Mouse (Mus musculus) forebrain, embryonic 12.5 days (tissue): Measurements from ENCODE around the gene Slc2a4. TPM values are rescaled to one million over a fixed set of nuclear protein-coding genes. Genes with fewer than 3 reads are reported as not detected.

ENCODE experiments used
- ATAC-seq: fragments of 200-750 bp; cut with Nextera tagmentation; 2 replicates; pipeline ENCODE4 v1.8.0; 2017; ENCODE audit warnings: moderate TSS enrichment; ENCODE audit not compliant: low FRiP score
- H3K27ac ChIP-seq: fragments of 300-500 bp; sonication (generic); 2 replicates; pipeline ENCODE4 v1.5.1; 2016; ENCODE audit warnings: mild to moderate bottlenecking
- H3K27me3 ChIP-seq: fragments of 300-500 bp; sonication (generic); 2 replicates; pipeline ENCODE4 v1.6.1; 2016; ENCODE audit warnings: mild to moderate bottlenecking
- H3K36me3 ChIP-seq: fragments of 300-500 bp; sonication (generic); replicated peaks from 2 replicates; pipeline ENCODE4 v1.6.1; 2016; ENCODE audit warnings: mild to moderate bottlenecking
- H3K4me1 ChIP-seq: fragments of 300-500 bp; sonication (generic); 2 replicates; pipeline ENCODE4 v1.6.1; 2016
- H3K4me2 ChIP-seq: fragments of 300-500 bp; sonication (generic); 2 replicates; pipeline ENCODE4 v1.6.1; 2016; ENCODE audit warnings: mild to moderate bottlenecking, moderate library complexity
- H3K4me3 ChIP-seq: fragments of 300-500 bp; sonication (generic); replicated peaks from 2 replicates; pipeline ENCODE4 v1.5.1; 2016; ENCODE audit warnings: mild to moderate bottlenecking
- H3K9ac ChIP-seq: fragments of 300-500 bp; sonication (generic); 2 replicates; pipeline ENCODE4 v1.6.1; 2016; ENCODE audit warnings: mild to moderate bottlenecking
- H3K9me3 ChIP-seq: fragments of 300-500 bp; sonication (generic); 2 replicates; pipeline ENCODE4 v1.6.1; 2016
- WGBS: fragments of 180-500 bp; shearing (Covaris S2); methylation state at CpG from one replicate; pipeline ENCODE4 v1.1.7; 2016; 5-methylcytosine and 5-hydroxymethylcytosine counted together
- polyA plus RNA-seq: library from polyadenylated mRNA; unstranded; fragments of >200 nt; fragmentation: Nextera tagmentation; extraction: Ambion mirVana; gene quantifications from 2 replicates; pipeline ENCODE4 v1.2.1, GENCODE M21; 2016

Slc2a4 gene
- 13.3 and 15.3 TPM in 2 replicates for polyA plus RNA-seq

GRCm38 (mm10) chr11:69948066-69948762, at the start of gene Slc2a4:
TSS of gene Slc2a4 (minus strand) at chr11:69948188.
- ATAC-seq: peak; percentile 96
- Histone ChIP-seq H3K27ac (peak within 1 kb of the TSS; percentile 92), H3K9me3 (no peaks in the 10 kb centered on the region), H3K4me3 (peak within 1 kb of the TSS; percentile 45), H3K4me2 (peak within 1 kb of the TSS; percentile 68), H3K27me3 (peaks cover 13% of the 10 kb centered on the region), H3K9ac (peak within 1 kb of the TSS; percentile 57), H3K4me1 (peaks cover 25% of the 10 kb centered on the region), H3K36me3 (peaks cover 18% of the 10 kb centered on the region)
- 1% methylated on average over 34 of the region's 34 CpGs for WGBS

GRCm38 (mm10) chr11:69997070-69997509, 49.1 kb upstream of the Slc2a4 start:
- H3K27me3 ChIP-seq: no peaks in the 10 kb centered on the region
- peak overlapping the region; percentile 98 for H3K27ac ChIP-seq
- peaks cover 46% of the 10 kb centered on the region for H3K4me1 ChIP-seq
- 2% methylated on average over 31 of the region's 44 CpGs for WGBS
- peak overlapping the region; percentile 94 for H3K4me3 ChIP-seq
- H3K4me2 ChIP-seq: peak overlapping the region; percentile 60
- peaks cover 41% of the 10 kb centered on the region for H3K36me3 ChIP-seq
- H3K9me3 ChIP-seq: no peaks in the 10 kb centered on the region
- peak overlapping the region; percentile 90 for H3K9ac ChIP-seq
- ATAC-seq: peak; percentile 33

- under 1% methylated on average over 64 of the region's 66 CpGs for WGBS
- ATAC-seq: no peak
- H3K4me3 ChIP-seq: peak overlapping the region; percentile 94
- peaks cover 39% of the 10 kb centered on the region for H3K4me1 ChIP-seq
- peak overlapping the region; percentile 60 for H3K4me2 ChIP-seq
- no peaks in the 10 kb centered on the region for H3K27me3 ChIP-seq
- peak overlapping the region; percentile 98 for H3K27ac ChIP-seq
- no peaks in the 10 kb centered on the region for H3K9me3 ChIP-seq
- peaks cover 41% of the 10 kb centered on the region for H3K36me3 ChIP-seq
- H3K9ac ChIP-seq: peak overlapping the region; percentile 90
Measured at GRCm38 (mm10) chr11:69996161-69997061, 48.4 kb upstream of the Slc2a4 start.

- no peaks in the 10 kb centered on the region for H3K9me3 ChIP-seq
- peak within 1 kb of the TSS; percentile 60 for H3K4me2 ChIP-seq
- H3K4me1 ChIP-seq: peaks cover 39% of the 10 kb centered on the region
- H3K4me3 ChIP-seq: peak within 1 kb of the TSS; percentile 94
- WGBS: under 1% methylated on average over 36 of the region's 36 CpGs
- H3K9ac ChIP-seq: peak within 1 kb of the TSS; percentile 90
- H3K27me3 ChIP-seq: no peaks in the 10 kb centered on the region
- peak within 1 kb of the TSS; percentile 98 for H3K27ac ChIP-seq
- peaks cover 41% of the 10 kb centered on the region for H3K36me3 ChIP-seq
- peak; percentile 80 for ATAC-seq
Measured at GRCm38 (mm10) chr11:69995391-69995960, 47.5 kb upstream of the Slc2a4 start, which contains the start of gene Phf23. TSS of gene Phf23 (plus strand) at chr11:69995777.

GRCm38 (mm10) chr11:69994401-69995090, 46.6 kb upstream of the Slc2a4 start:
- no peak for ATAC-seq
- H3K4me1 ChIP-seq: peaks cover 36% of the 10 kb centered on the region
- H3K36me3 ChIP-seq: peaks cover 42% of the 10 kb centered on the region
- peak overlapping the region; percentile 60; the same call in 1 of the 2 replicates for H3K4me2 ChIP-seq
- H3K27me3 ChIP-seq: no peaks in the 10 kb centered on the region
- H3K9ac ChIP-seq: no peak overlapping the region
- no peaks in the 10 kb centered on the region for H3K9me3 ChIP-seq
- H3K27ac ChIP-seq: no peak overlapping the region
- 87% methylated on average over 11 of the region's 11 CpGs for WGBS
- H3K4me3 ChIP-seq: no peak overlapping the region; the same call in 1 of the 2 replicates

- no peaks in the 10 kb centered on the region for H3K27me3 ChIP-seq
- peaks cover 42% of the 10 kb centered on the region for H3K36me3 ChIP-seq
- H3K4me2 ChIP-seq: peak overlapping the region; percentile 72
- no peak overlapping the region for H3K4me3 ChIP-seq
- peaks cover 28% of the 10 kb centered on the region for H3K4me1 ChIP-seq
- 87% methylated on average over 3 of the region's 3 CpGs for WGBS
- ATAC-seq: no peak
- no peaks in the 10 kb centered on the region for H3K9me3 ChIP-seq
- no peak overlapping the region; the same call in 1 of the 2 replicates for H3K9ac ChIP-seq
- no peak overlapping the region for H3K27ac ChIP-seq
Measured at GRCm38 (mm10) chr11:69992932-69993331, 44.9 kb upstream of the Slc2a4 start.

GRCm38 (mm10) chr11:69992396-69992795, 44.4 kb upstream of the Slc2a4 start:
- Histone ChIP-seq H3K9ac (peak overlapping the region; percentile 91), H3K4me3 (peak overlapping the region; percentile 75), H3K27ac (no peak overlapping the region), H3K27me3 (no peaks in the 10 kb centered on the region), H3K9me3 (no peaks in the 10 kb centered on the region), H3K4me1 (peaks cover 23% of the 10 kb centered on the region), H3K4me2 (peak overlapping the region; percentile 72), H3K36me3 (peaks cover 44% of the 10 kb centered on the region)
- no peak for ATAC-seq
- WGBS: 87% methylated on average over 10 of the region's 10 CpGs

- H3K36me3 ChIP-seq: peaks cover 49% of the 10 kb centered on the region
- ATAC-seq: peak; percentile 24
- 1% methylated on average over 15 of the region's 15 CpGs for WGBS
Measured at GRCm38 (mm10) chr11:69991711-69992110, 43.7 kb upstream of the Slc2a4 start.

GRCm38 (mm10) chr11:69990850-69991691, 43.1 kb upstream of the Slc2a4 start, which contains the start of gene Gabarap:
TSS of gene Gabarap (plus strand) at chr11:69991143.
- peak within 1 kb of the TSS; percentile 94 for H3K27ac ChIP-seq
- H3K4me2 ChIP-seq: peak within 1 kb of the TSS; percentile 72
- H3K4me3 ChIP-seq: peak within 1 kb of the TSS; percentile 75
- peaks cover 21% of the 10 kb centered on the region for H3K4me1 ChIP-seq
- WGBS: under 1% methylated on average over 40 of the region's 40 CpGs
- H3K9ac ChIP-seq: peak within 1 kb of the TSS; percentile 91
- no peaks in the 10 kb centered on the region for H3K27me3 ChIP-seq
- no peaks in the 10 kb centered on the region for H3K9me3 ChIP-seq
- ATAC-seq: peak; percentile 73
- H3K36me3 ChIP-seq: peaks cover 55% of the 10 kb centered on the region

More at GRCm38 (mm10) chr11:69991711-69992110, 43.7 kb upstream of the Slc2a4 start:
- H3K4me2 ChIP-seq: peak overlapping the region; percentile 72
- H3K27ac ChIP-seq: peak overlapping the region; percentile 94
- peaks cover 21% of the 10 kb centered on the region for H3K4me1 ChIP-seq
- peak overlapping the region; percentile 91 for H3K9ac ChIP-seq
- peak overlapping the region; percentile 75 for H3K4me3 ChIP-seq
- H3K9me3 ChIP-seq: no peaks in the 10 kb centered on the region
- no peaks in the 10 kb centered on the region for H3K27me3 ChIP-seq

GRCm38 (mm10) chr11:69989949-69990348, 42.0 kb upstream of the Slc2a4 start:
- Histone ChIP-seq H3K4me2 (no peak overlapping the region), H3K9ac (no peak overlapping the region), H3K9me3 (no peaks in the 10 kb centered on the region), H3K4me3 (no peak overlapping the region), H3K27ac (no peak overlapping the region), H3K36me3 (peaks cover 64% of the 10 kb centered on the region), H3K4me1 (peaks cover 19% of the 10 kb centered on the region), H3K27me3 (no peaks in the 10 kb centered on the region)
- no peak for ATAC-seq
- 86% methylated on average over 8 of the region's 8 CpGs for WGBS

- Histone ChIP-seq H3K27ac (no peak overlapping the region), H3K9me3 (no peaks in the 10 kb centered on the region), H3K4me1 (peaks cover 27% of the 10 kb centered on the region), H3K27me3 (no peaks in the 10 kb centered on the region), H3K36me3 (peaks cover 56% of the 10 kb centered on the region), H3K4me3 (no peak overlapping the region), H3K9ac (no peak overlapping the region), H3K4me2 (no peak overlapping the region)
- no peak for ATAC-seq
- WGBS: 93% methylated on average over 8 of the region's 8 CpGs
Measured at GRCm38 (mm10) chr11:69984431-69984830, 36.4 kb upstream of the Slc2a4 start.
